Mouse (Mus musculus) spleen, adult 12 weeks (tissue): Measurements from ENCODE around the gene Itpripl2.

Experiments
- DNase-seq: peaks from one replicate; pipeline ENCODE4 v3.0.0; 2022; ENCODE audit warnings: low spot score

Gene Itpripl2

DNA sequence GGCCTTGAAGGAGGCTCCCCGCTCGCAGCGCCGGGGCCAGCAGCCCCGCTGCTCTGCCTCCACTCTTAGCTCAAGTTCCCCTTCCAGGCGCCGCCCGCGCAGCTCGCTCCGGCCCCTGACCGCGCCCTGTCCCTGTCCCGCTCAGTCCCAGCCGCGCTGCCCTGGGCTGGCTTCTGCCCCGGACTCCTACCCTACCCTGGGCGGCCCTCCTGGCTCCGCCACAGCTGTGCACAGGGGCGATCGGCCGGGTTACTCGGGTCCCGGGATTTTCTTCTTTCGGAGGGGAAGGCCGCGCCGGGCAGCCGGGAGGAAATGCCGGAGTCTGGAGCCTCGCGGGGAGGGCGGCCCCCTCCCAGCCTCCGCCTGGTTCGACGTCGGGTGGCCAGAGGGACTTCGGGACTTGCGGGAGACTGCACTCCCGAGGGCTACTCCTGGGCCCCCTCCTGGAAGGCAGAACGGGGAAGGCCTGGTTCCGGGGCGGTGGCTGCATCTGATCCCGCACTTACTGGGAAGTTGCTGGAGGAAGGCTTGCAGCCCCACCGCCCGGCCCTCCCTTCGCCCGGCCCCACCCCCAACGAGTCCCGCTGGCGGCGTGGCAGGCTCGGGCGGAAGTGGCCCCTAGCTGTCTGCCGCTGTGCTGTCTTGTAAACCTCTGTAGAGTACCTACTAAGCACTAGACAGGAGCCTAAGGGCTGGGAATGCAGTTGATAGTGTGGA, at the start of gene Itpripl2:
Gene Itpripl2, minus strand, starts transcription at position 545 of the 717 bp plus-strand sequence.
- DNase-seq, result no peak

DNA sequence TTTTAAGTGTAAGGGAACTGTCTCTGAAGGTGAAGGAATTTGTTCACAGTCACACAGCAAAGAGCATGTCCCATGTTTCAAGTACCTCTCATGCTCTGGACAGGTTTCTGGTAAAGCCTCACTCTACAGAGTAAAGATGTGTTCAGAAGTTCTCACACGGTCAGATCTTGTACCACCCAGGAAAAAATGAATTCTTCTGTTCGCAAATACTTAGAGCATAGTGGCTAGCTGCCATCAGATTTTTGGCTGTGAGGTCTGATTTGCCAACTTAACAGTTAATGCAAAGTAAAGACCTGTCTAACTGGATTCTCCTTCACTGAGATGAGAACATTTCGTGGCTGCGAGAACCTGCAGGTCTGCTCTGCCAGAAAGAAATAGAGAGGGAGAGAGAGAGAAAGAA, 43.3 kb upstream of the Itpripl2 start:
- no peak for DNase-seq

DNA sequence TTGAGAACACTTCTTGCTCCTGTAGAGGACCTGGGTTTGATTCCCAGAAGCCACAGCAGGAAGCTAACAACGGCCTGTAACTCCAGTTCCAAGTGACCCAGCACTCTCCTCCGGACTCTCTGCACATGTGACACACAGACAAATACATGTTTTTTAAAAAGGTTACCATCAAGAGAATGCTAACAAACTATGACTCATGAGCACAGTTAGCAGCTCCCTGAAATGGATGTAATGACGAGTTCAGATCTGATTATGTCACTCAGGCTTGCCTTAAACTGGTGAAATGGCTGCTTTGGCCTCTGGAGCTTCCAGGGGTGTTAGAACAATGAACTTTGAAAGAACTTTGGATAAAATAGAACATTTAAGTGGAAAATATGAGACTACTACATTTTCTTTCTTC, 42.6 kb upstream of the Itpripl2 start:
- no peak for DNase-seq

DNA sequence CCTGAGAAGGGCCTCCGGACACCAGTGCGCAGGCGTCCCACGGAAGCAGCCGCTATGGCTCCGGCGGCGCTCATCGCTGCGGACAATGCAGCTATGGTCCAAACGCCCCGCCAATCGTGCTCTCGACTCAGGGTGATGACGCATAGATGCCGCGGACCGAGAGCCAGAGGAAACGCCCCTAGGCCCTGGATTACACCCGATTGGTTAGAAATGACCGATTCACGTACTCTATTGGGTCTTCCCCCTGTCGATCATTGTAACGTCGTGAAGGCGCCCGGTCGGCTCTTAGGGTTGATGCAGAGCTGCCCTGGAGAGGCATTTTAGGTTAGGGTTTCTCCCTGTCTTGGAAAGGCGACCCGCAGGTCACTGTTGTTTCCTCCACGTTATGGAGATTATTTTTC, 41.4 kb upstream of the Itpripl2 start, which contains the start of gene Coq7:
Gene Coq7, minus strand, starts transcription at position 179 of the 401 bp plus-strand sequence.
- DNase-seq, result no peak

DNA sequence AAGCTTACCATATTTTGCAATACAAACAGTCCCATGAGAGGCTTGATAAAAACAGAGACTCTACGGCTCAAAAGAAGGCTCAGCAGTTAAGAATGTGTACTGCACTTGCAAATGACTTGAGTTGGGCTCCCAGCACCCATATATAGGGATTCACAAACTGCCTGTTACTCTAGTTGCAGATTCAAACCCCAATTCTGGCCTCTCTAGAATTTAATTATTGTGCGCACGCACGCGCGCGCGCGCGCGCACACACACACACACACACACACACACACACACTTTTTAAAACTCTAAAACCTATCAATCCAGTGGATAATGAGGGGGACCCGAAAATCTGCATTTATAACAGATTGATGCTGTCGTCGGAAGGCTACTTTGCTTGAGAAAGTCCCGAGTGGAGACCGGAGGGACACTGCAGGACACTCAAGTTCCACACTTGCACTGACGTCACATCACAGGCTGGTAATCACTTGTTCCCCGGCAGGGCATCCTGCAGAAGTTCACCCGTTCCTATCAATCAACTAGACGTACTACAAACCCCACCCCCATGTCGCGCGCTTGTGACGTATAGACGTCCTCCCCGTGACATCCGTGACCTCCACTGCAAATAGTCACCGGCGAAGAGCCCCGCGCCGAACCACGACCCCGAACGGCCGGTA, 40.9 kb upstream of the Itpripl2 start:
- peak; percentile 86 for DNase-seq

DNA sequence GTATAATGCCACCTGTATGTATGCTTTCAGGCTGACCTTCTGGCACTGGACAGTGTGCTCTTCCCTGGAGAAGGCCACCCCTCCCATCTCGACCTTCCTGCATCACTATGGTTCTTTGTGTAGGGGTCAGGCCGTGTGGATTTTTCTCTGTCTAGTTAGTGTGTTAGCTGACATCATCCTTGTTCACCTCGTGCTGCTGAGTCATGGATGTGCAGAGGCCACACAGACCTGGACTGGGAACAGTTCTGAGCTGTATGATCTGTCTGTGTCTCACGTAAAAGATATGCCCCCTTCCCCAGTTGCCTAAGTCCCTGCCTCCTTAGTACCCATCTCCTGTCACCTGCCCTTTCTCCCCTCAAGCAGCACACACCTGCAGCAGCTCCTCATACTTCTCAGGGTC, 35.2 kb upstream of the Itpripl2 start:
- DNase-seq, result no peak

DNA sequence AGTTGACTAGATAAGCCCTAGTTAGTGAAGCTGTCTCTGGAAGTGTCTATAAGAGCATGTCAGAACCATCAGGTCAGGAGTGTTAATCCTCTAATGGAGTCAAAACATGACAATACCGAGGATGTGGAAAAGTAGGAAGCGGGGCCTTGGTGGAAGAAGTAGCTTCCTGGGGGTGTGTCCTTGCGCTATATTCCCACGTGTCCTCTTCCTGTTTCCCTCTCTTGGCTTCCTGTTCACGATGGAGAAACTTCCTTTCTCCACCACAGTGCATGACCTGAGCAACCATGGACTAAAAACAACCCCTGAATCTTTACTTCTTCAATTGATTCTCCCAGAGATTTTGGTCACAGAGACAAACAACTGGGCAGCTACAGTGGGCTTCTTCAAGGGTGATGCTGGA, 30.3 kb upstream of the Itpripl2 start:
- no peak for DNase-seq

DNA sequence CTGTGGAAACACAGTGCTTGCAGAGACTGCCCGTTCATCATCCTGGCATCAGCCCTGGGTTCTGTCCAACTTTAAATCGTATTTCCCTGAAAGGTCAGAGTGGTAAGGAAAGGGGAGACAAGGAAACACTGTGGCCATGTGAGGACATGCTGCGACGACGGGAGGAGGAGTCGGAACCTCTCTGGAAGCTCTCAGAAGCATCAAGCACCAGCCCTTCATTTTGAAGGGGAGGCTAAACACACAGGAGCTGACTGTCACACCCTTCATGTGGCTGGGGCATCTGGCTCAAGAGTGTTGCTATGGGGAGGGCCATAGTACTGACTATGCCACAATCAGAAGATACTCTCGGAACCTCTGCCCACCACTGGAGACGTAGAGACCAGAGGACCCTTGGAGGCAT, 27.9 kb upstream of the Itpripl2 start:
- no peak for DNase-seq

DNA sequence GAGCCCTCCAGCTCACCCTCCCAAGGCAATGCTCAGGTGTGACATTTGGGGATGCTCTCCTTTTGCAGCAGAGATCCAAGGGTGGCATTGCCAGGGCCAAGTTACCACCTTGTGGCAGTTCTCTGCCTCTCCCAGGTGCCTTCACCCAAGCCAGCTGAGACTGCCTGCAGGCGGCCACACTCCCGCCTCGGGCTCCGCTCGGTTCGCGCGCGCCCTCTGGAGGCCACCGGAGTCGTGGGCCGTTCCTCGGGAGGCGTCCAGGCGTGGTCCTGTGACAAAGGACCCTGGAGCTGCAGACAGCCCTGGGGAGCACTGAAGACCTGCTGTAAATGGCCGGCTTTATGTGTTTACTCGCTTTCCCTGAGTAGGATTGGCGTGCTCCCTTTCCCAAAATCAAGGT, 26.9 kb upstream of the Itpripl2 start:
- DNase-seq, result peak; percentile 22

DNA sequence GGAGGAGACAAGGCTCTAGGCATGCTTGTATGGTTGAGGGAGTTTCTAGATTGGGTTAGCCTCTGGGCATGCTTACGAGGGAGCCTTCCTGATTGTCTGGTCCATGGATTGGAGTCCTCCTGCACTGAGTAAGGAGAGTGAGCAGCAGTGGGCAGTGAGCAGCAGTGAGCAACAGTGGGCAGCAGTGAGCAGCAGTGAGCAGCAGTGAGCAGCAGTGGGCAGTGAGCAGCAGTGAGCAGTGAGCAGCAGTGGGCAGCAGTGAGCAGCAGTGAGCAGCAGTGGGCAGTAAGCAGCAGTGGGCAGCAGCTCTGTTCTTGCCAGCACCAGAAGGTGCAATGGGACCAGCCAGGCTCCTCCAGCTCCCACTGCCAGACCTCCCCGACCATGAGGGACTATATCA, 26.0 kb upstream of the Itpripl2 start:
- DNase-seq, result no peak

DNA sequence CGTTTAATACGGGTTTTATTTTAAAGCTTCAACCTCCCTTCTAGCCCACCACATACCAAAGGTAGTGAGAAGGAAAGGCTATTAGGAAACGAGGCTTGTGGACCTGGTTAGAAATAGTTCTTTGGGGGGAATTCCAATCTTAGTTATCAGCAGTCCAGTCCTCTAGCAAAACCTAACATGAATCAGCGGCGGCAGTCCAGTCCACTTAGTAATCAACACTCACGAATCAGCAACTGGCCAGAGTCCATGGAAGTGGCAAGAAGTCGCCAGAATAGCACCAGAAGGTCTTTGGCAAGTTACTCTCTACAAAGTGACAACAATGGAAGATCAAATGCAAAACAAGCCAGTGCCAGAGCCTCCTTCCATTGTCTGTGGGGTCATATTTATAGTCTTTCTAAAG, 16.8 kb upstream of the Itpripl2 start:
- DNase-seq, result no peak

DNA sequence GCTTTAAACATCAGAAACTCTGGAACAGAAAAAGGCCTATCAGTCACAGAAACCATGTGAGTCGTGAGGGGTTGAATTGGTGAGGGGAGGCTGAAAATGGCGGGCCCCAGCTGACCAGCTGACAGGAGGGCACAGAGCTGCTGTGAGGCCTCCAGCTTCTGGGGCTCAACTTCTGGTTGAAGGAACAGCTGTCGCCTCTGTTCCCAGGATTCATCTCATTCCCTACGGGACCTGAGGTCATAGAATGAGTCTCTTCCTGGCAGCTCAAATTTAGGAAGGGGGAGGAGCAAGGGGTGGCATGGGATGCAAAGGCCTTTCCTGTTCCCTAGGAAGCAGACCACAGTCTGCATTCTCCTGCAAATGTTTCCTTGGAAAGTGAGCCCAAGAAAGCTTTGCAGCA, 12.1 kb upstream of the Itpripl2 start:
- no peak for DNase-seq

DNA sequence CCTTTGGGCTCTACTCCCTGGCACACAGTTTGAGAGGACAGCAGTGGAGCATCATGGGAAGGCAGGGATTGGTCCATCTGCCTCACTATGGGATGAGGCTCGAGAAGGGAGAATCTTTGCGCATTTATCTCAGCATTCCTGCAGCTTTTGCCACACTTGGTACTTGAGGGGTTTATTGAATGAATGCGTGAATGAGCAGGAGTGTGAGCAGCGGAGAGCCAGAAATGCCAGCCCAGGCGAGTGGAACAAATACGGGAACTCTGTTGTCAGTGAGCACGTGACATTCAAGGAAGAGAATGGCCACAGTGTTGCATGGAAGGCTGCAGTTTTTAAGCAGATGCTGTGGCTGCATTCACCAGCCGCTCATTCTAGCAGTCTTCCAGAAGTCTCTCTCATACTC, 10.6 kb upstream of the Itpripl2 start:
- no peak for DNase-seq

DNA sequence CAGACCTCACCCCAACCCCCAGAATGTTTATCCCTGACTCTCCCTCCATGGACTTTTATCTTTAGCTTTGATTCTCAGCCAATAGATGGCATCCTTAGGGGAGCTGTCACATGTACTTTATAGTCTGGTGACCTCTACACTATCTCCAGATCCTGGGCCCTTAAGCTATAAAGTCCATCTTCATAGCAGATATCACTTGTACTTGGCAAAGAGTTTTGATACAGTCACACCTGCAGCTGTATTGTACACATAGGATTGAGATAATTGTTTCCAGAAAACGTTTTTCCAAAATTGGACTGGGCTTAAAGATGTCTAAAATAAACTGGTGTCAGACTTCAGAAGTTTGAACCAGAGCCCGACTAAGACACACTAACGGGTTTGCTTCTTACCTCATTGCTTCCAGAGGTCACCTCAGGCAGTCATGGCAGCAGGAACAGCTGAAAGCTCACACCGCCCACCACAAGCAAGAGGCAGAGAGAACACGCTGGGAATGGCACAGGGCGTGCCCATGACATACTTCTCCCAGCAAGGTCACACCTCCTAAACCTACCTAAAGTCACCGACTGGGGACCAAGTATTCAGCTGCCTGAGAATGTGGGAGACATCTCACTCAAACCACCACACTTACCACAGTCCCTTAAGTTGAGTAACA, 8.1 kb upstream of the Itpripl2 start:
- DNase-seq, result no peak

DNA sequence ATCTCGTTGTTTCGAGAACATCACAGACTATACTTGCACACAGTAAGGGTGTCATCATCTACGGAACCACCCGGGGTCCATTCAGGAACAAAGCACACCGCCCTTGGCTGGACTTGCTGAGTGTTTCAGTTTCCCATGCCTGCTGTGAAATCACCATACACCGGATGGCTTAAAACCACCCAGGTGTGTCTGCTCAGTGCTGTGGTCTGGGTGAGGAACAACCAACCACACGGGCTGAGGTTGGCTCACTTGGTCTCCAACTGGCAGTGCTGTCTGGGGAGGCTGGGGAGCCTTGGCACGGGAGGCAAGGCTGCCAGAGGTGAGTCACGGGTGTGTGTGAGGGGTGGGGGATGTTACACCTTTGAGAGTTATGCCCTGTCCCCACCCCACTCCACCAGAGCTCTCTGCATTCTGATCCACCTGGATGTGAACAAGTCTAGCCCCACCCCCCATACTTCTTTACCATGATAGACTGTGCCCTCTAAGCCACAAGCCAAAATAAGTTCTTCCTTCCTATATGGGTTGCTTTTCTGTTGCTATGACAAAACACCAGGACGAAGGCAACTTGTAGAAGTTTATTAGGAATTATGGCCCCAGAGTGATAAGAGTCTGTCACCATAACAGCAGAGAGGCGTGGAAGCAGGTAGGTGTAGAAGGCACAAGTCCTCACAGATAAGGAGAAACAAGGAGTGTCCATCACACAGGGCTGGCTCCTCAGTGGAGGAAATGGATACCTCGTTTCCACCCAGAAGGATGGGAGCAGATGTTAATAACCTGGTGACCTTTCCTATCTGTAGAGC, 7.4 kb upstream of the Itpripl2 start:
- no peak for DNase-seq

DNA sequence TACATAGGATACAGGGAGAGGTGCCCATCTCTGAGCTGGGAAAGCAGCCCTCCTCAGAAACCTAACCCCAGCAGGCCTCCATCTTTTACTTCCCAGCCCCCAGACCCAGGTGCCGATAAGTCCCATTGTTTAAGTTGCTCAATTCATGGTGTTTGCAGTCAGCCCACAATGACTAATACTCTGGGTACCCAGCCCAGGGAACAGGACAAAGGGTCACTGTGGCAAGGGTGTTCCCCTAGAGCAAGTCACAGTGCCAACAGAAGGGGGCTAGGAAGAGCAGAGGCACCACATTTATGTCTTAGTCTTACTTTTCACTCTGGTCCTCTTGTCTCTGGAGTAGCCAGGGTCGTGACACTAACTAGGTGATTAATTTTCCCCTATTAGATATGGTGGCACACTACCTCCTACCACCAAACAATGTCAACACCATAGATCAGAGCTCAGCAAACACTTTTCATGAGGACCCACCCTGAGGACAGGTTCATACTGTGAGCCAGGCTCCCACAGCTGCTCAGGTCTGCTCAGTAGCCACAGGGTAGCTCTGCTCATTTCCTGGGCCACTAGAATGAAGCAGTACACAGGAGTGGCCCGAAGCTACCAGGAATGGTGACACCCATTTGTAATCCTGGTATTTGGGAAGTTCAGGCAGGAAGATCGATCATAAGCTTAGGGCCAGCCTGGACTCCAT, 3.3 kb upstream of the Itpripl2 start:
- DNase-seq, result no peak

DNA sequence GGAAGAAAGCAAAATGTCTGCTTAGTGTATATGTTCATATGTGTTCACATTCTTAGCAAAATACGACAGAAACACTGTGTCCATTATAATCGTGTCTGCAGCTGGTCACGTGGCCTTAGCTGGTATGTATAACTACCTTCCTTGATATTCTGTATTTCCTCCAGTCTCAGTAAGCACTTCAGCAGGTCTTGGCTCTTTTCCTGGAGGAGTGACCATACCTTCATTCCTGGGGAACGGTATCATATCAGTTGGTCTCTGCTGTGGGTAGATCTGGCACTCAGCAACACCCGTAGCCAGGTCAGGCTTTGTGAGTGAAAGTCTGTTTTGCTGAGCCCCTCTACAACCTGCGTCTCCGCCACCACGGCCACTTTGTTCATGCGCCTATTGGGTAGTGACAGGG, 2.1 kb upstream of the Itpripl2 start:
- no peak for DNase-seq

DNA sequence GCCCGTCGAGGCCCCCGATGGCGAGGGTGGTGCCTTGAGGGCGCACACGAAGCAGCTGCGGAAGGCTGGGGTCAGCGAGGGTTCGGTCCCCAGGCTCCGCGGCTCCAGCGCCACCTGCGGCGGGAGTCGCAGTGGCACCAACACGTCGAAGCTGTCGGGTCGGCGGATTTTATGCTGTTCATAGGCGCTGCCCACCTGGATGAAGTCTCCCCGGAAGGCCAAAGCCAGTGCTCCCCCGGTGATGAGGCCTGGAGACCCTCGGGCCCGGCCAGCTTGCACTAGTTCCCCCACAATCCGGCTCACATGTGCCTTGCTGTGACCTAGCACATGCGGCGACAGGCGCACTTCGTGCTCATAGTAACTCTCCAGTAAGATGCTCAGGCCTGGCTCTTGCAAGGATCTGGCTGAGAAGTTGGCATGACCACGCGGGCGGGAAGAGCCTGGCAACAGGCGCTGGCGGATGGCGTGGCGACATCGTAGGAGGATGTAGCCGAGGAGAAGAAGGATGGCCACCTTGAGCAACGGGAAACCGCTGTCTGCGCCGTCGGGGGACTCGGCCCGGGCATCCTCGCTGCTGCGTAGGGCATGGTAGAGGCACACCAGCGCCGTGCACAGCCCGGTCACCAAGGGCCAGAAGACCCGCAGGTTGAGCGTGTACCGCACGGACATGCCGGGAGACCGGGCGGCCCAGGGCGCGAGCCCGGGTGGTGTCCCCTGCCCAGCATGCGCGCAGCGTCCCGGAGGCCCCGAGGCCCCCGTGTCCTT, 927 bp downstream of the Itpripl2 start:
- no peak for DNase-seq

DNA sequence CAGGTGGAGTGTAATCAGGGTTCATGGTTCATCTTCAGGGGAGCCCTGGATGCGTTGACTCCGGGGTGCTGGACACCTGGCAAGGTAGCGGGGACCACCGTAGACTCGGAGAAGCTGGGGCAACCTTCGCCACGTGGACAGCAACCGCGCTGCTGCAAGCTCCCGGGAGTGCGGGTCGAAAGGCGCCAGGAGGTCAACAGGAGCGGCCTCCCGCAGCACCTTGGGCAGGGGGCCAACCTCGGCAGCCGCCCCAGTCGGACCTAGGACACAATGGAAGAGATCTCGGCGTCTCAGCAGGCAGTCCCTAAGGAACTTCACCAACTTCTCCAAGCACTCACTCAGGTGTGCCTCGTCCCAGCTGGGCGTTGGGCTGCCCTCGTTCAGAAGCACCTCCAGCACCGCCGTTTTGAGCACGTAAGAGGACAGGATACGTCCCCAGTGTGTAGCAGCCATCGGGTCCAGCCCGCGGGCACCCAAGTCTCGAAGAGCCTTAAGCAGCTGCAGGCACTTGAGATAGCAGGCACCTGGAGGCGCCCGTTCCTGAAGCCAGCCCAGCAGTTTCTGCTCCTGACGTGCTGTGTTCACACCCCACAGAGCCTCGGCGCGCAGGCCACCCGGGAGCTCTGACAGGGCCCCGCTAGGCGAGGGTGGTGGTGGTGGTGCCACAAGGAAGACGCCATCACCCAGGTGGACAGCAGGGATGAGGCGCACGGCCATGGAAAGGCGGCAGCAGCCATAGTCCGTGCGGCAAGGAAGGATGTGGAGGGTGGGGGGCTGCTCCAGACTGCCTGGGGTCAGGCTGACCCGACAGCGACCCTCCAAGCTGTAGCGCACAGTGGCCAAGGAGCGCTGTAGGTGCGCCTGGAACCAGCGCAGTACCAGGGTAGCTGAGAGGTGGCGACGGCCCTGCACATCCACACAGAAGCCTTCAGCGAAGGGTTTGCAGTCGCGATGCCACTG, 1.8 kb downstream of the Itpripl2 start:
- no peak for DNase-seq

DNA sequence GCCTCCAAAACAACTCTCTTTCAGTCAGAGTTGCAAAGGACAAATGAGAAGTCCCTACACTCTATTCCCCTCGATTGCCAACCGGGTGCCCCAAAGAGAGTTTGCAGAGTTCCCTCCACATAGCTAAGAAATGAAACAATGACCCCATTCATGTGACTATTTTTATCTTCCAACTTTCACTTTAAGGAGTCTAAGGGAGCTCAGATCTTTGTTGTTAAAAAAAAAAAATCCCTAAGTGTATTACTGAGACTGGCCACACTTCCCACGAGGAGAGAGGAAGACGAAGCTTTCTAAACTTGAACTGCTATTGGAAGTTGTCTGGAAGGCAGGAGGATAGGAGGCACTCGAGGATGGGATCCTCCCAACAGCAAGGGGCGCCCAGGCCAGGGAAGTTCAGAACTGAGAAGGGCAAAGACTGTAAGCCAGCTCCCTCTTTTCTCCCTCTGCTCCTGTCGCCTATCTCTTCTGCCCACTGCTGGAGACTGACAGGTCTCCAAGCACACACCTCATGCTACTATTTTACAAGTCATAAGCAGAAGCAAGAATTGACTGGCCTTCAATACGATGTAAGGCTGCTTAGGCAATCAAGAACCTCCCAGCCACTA, 3.6 kb downstream of the Itpripl2 start:
- no peak for DNase-seq
